Mouse (Mus musculus): ENCODE results near the gene Col23a1. TPM values are rescaled to one million over a fixed set of nuclear protein-coding genes. Genes with fewer than 3 reads are reported as not detected.

Gene Col23a1
- 0.73 TPM for total RNA-seq (2023)

DNA sequence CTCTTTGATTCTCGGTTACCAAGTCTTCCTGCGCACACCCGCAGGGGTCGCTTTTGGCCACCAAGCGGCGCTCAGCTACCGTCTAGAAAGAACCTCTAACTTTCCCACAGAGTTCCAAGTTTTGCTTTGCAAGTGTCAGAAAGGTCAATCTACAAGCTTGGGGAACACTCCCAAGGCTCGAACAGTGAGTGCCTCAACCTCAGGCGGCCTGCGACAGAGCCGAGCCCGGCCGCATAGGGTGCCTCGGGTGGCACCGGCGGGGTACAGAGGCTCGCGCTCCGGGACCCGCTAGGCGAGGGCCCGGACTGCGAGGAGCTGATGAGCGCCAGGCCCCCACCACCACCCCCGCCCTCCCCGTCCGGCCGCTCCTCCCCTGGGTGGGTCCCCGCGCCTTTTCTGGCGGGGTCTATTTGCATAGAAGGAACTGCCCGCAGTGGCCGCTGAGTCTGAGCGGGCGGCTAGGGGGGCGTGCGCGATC lies at the start of gene Col23a1:
TSS of gene Col23a1 (plus strand) at position 357 of the 478 bp plus-strand sequence.

GRCm38 (mm10) chr11:51261680-51262219 lies 28.0 kb upstream of the Col23a1 start, which contains the start of gene Clk4:
TSS of gene Clk4 (plus strand) at chr11:51261730.

GRCm38 (mm10) chr11:51262342-51263285 lies 27.1 kb upstream of the Col23a1 start, which contains the start of gene BC049762:
TSS of gene BC049762 (minus strand) at chr11:51263046.

GRCm38 (mm10) chr11:51584431-51585248 lies 294.9 kb downstream of the Col23a1 start, which contains the start of gene Phykpl:
TSS of gene Phykpl (plus strand) at chr11:51584757.

DNA sequence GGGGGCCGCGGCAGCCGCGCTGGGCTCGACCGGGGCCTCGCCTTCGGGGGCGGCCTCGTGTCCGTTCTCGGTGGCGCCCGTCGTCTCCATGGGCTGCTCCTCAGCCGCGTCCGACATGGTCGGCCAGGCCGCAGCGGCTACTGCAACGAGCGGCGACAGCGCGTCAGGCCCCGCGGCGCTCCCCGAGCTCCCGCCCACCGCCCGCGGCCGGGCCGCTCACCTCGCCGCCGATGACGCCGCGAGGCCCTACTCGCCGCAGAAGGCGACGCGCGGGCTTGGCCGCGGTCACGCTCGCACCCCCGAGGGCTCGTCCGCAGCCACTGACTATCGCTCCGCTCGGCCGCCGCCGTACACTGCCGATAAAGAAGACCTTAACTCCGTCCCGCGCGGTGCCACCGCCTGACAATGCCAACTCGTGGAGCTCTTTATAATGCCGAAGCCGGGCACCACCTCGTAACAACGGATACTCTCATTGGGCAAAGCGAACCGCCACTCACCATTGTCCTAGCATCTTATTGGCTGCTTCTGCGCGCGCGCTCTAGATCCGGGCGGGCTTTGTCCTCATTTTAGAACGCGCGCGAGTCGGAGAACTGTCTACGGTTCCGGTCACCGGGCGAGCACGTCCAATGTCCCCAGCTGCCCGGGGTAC lies 316.9 kb downstream of the Col23a1 start, which contains the start of gene Hnrnpab:
TSS of gene Hnrnpab (minus strand) at position 401 of the 649 bp plus-strand sequence.

DNA sequence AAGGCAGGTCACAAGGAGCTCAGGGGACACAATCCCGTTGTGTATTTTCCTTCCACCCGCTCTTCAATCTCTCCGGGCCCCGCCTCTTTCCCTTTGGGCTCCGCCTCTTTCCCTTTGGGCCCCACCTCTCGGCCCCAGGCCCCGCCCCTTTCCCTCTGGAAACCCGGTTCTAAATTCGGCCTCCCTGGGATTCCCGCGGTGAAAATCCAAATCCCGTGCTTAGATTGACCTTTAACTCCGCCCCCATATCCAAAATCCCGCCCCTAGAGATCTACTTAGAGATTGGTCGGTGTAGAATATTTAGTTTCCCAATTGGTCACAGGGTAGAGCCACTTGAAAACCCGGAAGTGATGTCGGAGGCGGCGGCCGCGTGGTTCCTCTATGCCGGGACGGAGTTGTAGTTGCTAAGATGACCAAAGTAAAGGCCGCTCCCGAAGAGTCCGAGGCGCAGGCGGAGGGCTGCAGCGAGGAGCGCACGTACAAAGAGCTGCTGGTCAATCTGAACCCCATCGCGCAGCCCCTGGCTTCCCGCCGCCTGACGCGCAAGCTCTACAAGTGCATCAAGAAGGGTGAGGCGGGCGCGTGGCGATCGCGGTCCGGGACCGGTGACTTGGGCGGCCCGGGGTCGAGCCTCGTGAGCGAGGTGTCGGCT lies 329.8 kb downstream of the Col23a1 start, which contains the start of gene Nhp2:
TSS of gene Nhp2 (plus strand) at position 327 of the 652 bp plus-strand sequence.

Other genes with a start within 250 kb of the Col23a1 start
- gene Olfr1375, start 241.8 kb upstream of the Col23a1 start, total RNA-seq (2023) = not detected
- not detected for gene Zfp354a, start 230.7 kb upstream of the Col23a1 start, total RNA-seq (2023)
- not detected for gene Gm12569, start 69.4 kb upstream of the Col23a1 start, total RNA-seq (2023)
- gene Clk4, start 28.2 kb upstream of the Col23a1 start, total RNA-seq (2023) = 376 TPM
- not detected for gene BC049762, start 26.9 kb upstream of the Col23a1 start, total RNA-seq (2023)